In genomic region chr10:83542241-83542640, GRCm38 (mm10) we compare ENCODE assay signal across 14 mouse cellular contexts. TPM values are rescaled to one million over a fixed set of nuclear protein-coding genes. Genes with fewer than 3 reads are reported as not detected.
DNase-seq lines count a peak whose midpoint lies in the region; ATAC-seq and TF ChIP-seq lines count a peak whose summit lies in the region.
"Had no signal": no experiment of that assay in that cellular context is flagged by ENCODE, and none has a peak within 500 bp of the region (broad histone marks: within the 10 kb centered on the region; RNA-seq: fewer than 3 reads in every experiment).

No protein-coding gene starts in this region.

- no peaks in the 10 kb centered on the region for H3K36me3 ChIP-seq in intestine, postnatal 0 days (ENCODE audit: control insufficient read depth, insufficient read depth)
- peaks cover 5% of the 10 kb centered on the region; the same call in 1 of the 2 replicates for H3K36me3 ChIP-seq in liver, embryonic 12.5 days

- no peaks in the 10 kb centered on the region for H3K9me3 ChIP-seq in intestine, postnatal 0 days (ENCODE audit: control insufficient read depth)
- no peaks in the 10 kb centered on the region for H3K9me3 ChIP-seq in liver, embryonic 12.5 days (replicated peaks)

- H3K27me3 ChIP-seq in intestine, postnatal 0 days (replicated peaks; ENCODE audit: control insufficient read depth, insufficient read depth, low read length), result no peaks in the 10 kb centered on the region
- H3K27me3 ChIP-seq in liver, embryonic 12.5 days (replicated peaks), result peaks cover 14% of the 10 kb centered on the region; the same call in 1 of the 2 replicates
- H3K27me3 ChIP-seq: CH12.LX had no signal

- no peak overlapping the region for H3K9ac ChIP-seq in intestine, postnatal 0 days (ENCODE audit: low read depth, low read length)
- no peak overlapping the region for H3K9ac ChIP-seq in liver, embryonic 12.5 days

- no peak for ATAC-seq in intestine, postnatal 0 days
- ATAC-seq in monocyte, adult 5-6 weeks (replicated peaks; ENCODE audit: insufficient number of reproducible peaks, low FRiP score, low TSS enrichment, poor library complexity, severe bottlenecking), result no peak
- ATAC-seq in liver, embryonic 12.5 days, result no peak
- ATAC-seq: lung, postnatal 0 days had no signal

- peaks cover 3% of the 10 kb centered on the region for H3K4me1 ChIP-seq in intestine, postnatal 0 days (replicated peaks; ENCODE audit: control insufficient read depth, insufficient read depth, low read length)
- H3K4me1 ChIP-seq in liver, embryonic 12.5 days, result peaks cover 16% of the 10 kb centered on the region

- no peak for TF ChIP-seq CTCF in intestine, postnatal 0 days (IDR thresholded peaks at IDR 0.05; ENCODE audit: low read depth)

- no peak overlapping the region for H3K27ac ChIP-seq in intestine, postnatal 0 days (ENCODE audit: low read depth, low read length)
- no peak overlapping the region for H3K27ac ChIP-seq in liver, embryonic 12.5 days

- no peak overlapping the region for H3K4me3 ChIP-seq in intestine, postnatal 0 days (ENCODE audit: low read depth, low read length)
- no peak overlapping the region for H3K4me3 ChIP-seq in liver, embryonic 12.5 days

- DNase-seq in layer of hippocampus, adult 18-20 months (ENCODE audit: low spot score in 2 of 2), result peak; percentile 15 to 72
- DNase-seq in layer of hippocampus, postnatal 25 days (ENCODE audit: extremely low spot score in 1 of 2, low spot score in 1 of 2), result no peak
- peak; percentile 76 for DNase-seq in brain, adult 2 months (ENCODE audit: low read depth, low spot score)
- DNase-seq in cerebellum, postnatal 36 days, result peak; percentile 14 to 37
- peak; percentile 19 to 31 for DNase-seq in right cerebral cortex, adult 2 months (ENCODE audit: low spot score in 2 of 2)
- DNase-seq: heart, adult 18-20 months; heart, postnatal 10 days; kidney, postnatal 25 days had no signal

- 84% methylated on average over 7 of the region's 7 CpGs for WGBS in intestine, postnatal 0 days
- 57% methylated on average over 7 of the region's 7 CpGs for WGBS in liver, embryonic 12.5 days (ENCODE audit: insufficient replicate concordance)

- H3K4me2 ChIP-seq in intestine, postnatal 0 days (replicated peaks; ENCODE audit: low read depth), result no peak overlapping the region
- H3K4me2 ChIP-seq in liver, embryonic 12.5 days, result no peak overlapping the region
- H3K4me2 ChIP-seq: midbrain, embryonic 11.5 days had no signal

RNA-seq across cellular contexts. Expression of gene Washc4, which starts 1.3 kb away (rescaled TPM):
- total RNA-seq in layer of hippocampus, adult 18-20 months (2021), result 10 to 100 TPM; 26.9 to 30.5 TPM
- 10 to 100 TPM; 25.0 to 28.3 TPM for total RNA-seq in layer of hippocampus, postnatal 25 days (2021)
- 32.3 and 38.6 TPM in 2 replicates for polyA plus RNA-seq in intestine, postnatal 0 days (2015; fragmentation: Nextera tagmentation; extraction: Ambion mirVana)
- total RNA-seq in monocyte, adult 5-6 weeks (2017), result 55.5 to 59.6 TPM (median 57.4 TPM) in 3 replicates
- 14.3 and 14.8 TPM in 2 replicates for polyA plus RNA-seq in liver, embryonic 12.5 days (2016; fragmentation: Nextera tagmentation; extraction: Ambion mirVana)

RNA-seq across cellular contexts. Expression of gene Aldh1l2, which starts 8.3 kb away (rescaled TPM):
- total RNA-seq in layer of hippocampus, adult 18-20 months (2021), result 1 to 10 TPM; 1.6 to 1.9 TPM
- total RNA-seq in layer of hippocampus, postnatal 25 days (2021), result 1 to 10 TPM; 2.5 TPM
- polyA plus RNA-seq in intestine, postnatal 0 days (2015; fragmentation: Nextera tagmentation; extraction: Ambion mirVana), result 0.59 and 0.60 TPM in 2 replicates
- total RNA-seq in monocyte, adult 5-6 weeks (2017), result 0.10 TPM in 1 of 3 replicates, not detected in the others
- 0.17 and 0.25 TPM in 2 replicates for polyA plus RNA-seq in liver, embryonic 12.5 days (2016; fragmentation: Nextera tagmentation; extraction: Ambion mirVana)

Comparison
In these comparisons a context has a peak if more than half of its experiments do, and no peak if none do; other contexts are left out.
1. DNase-seq: peak in layer of hippocampus, adult 18-20 months (2 of 2), brain, adult 2 months (single experiment), cerebellum, postnatal 36 days (2 of 2) and right cerebral cortex, adult 2 months (2 of 2); none in layer of hippocampus, postnatal 25 days (0 of 2).